Mouse (Mus musculus) stomach, embryonic 14.5 days (tissue): ENCODE results near the gene Ap2a2. TPM values are rescaled to one million over a fixed set of nuclear protein-coding genes. Genes with fewer than 3 reads are reported as not detected.
A peak's percentile ranks its signal among the peaks of the same experiment; 100 is the strongest.
"Not testable (repeated sequence)": the region's sequence is repeated elsewhere in the genome, so short reads cannot be mapped to it uniquely, and the experiment has no call there.

ENCODE experiments used
- ATAC-seq: fragments of 200-750 bp; cut with Nextera tagmentation; 2 replicates; pipeline ENCODE4 v1.8.0; 2017; ENCODE audit warnings: low read depth, moderate TSS enrichment; ENCODE audit not compliant: insufficient number of reproducible peaks, insufficient read depth, low FRiP score
- H3K27ac ChIP-seq: fragments of 300-500 bp; sonication (generic); 2 replicates; pipeline ENCODE4 v1.5.1; 2014; ENCODE audit warnings: mild to moderate bottlenecking, low read length, moderate library complexity, mixed read lengths
- H3K27me3 ChIP-seq: fragments of 300-500 bp; sonication (generic); 2 replicates; pipeline ENCODE4 v1.6.1; 2014; ENCODE audit warnings: low read length, control low read depth, mixed read lengths; ENCODE audit not compliant: control insufficient read depth, insufficient read depth
- H3K36me3 ChIP-seq: fragments of 300-500 bp; sonication (generic); 2 replicates; pipeline ENCODE4 v1.6.1; 2014; ENCODE audit warnings: mild to moderate bottlenecking, control low read depth, low read length, moderate library complexity, mixed read lengths; ENCODE audit not compliant: control insufficient read depth, insufficient read depth
- H3K4me1 ChIP-seq: fragments of 300-500 bp; sonication (generic); 2 replicates; pipeline ENCODE4 v1.6.1; 2014; ENCODE audit warnings: low read length, control low read depth, mixed read lengths; ENCODE audit not compliant: control insufficient read depth, insufficient read depth
- H3K4me2 ChIP-seq: fragments of 300-500 bp; sonication (generic); replicated peaks from 2 replicates; pipeline ENCODE4 v1.6.1; 2014; ENCODE audit warnings: low read depth, low read length, control low read depth
- H3K4me3 ChIP-seq: fragments of 300-500 bp; sonication (generic); 2 replicates; pipeline ENCODE4 v1.5.1; 2014; ENCODE audit warnings: low read depth, low read length, control low read depth
- H3K9ac ChIP-seq: fragments of 300-500 bp; sonication (generic); replicated peaks from 2 replicates; pipeline ENCODE4 v1.6.1; 2014; ENCODE audit warnings: low read depth, mild to moderate bottlenecking, control low read depth, low read length, moderate library complexity, mixed read lengths
- H3K9me3 ChIP-seq: fragments of 300-500 bp; sonication (generic); 2 replicates; pipeline ENCODE4 v1.6.1; 2016; ENCODE audit warnings: low read depth, low read length, control low read depth; ENCODE audit not compliant: control insufficient read depth
- WGBS: fragments of 180-500 bp; shearing (Covaris S2); extraction: QIAGEN DNeasy Blood & Tissue Kit; methylation state at CpG from one replicate; pipeline ENCODE4 v1.1.7; 2014; 5-methylcytosine and 5-hydroxymethylcytosine counted together
- polyA plus RNA-seq: library from polyadenylated mRNA; unstranded; fragments of >200 nt; fragmentation: Nextera tagmentation; extraction: Ambion mirVana; gene quantifications from 2 replicates; pipeline ENCODE4 v1.2.1, GENCODE M21; 2014

Gene Ap2a2
- polyA plus RNA-seq, 1 experiment from 2014 or later, result 71.8 TPM

- H3K4me3 ChIP-seq, result no peak overlapping the region
- H3K9me3 ChIP-seq, result no peaks in the 10 kb centered on the region
- no peaks in the 10 kb centered on the region for H3K27me3 ChIP-seq
- H3K27ac ChIP-seq, result no peak overlapping the region
- H3K9ac ChIP-seq, result no peak overlapping the region
- 91% methylated on average over 1 of the region's 1 CpGs for whole genome bisulfite sequencing
- H3K4me2 ChIP-seq, result no peak overlapping the region
- H3K36me3 ChIP-seq, result no peaks in the 10 kb centered on the region
- ATAC-seq, result no peak
- no peaks in the 10 kb centered on the region for H3K4me1 ChIP-seq
These were observed 16.5 kb downstream of the Ap2a2 start for GRCm38 (mm10) chr7:141578511-141578910.

GRCm38 (mm10) chr7:141578943-141579342, 17.0 kb downstream of the Ap2a2 start:
- 0 out of 2 replicates have a peak, but pooled peaks have one; percentile 28 for ATAC-seq
- Histone ChIP-seq H3K27ac (no peak overlapping the region), H3K27me3 (no peaks in the 10 kb centered on the region), H3K4me3 (no peak overlapping the region), H3K36me3 (no peaks in the 10 kb centered on the region), H3K4me2 (no peak overlapping the region), H3K9ac (no peak overlapping the region), H3K4me1 (no peaks in the 10 kb centered on the region), H3K9me3 (no peaks in the 10 kb centered on the region)
- 95% methylated on average over 2 of the region's 2 CpGs for WGBS

- ATAC-seq, result no peak
- no peak overlapping the region for H3K4me2 ChIP-seq
- no peaks in the 10 kb centered on the region for H3K27me3 ChIP-seq
- H3K9me3 ChIP-seq, result no peaks in the 10 kb centered on the region
- no peaks in the 10 kb centered on the region for H3K36me3 ChIP-seq
- H3K4me3 ChIP-seq, result no peak overlapping the region
- no peak overlapping the region for H3K27ac ChIP-seq
- WGBS, result 64% methylated on average over 7 of the region's 7 CpGs
- no peaks in the 10 kb centered on the region for H3K4me1 ChIP-seq
- no peak overlapping the region for H3K9ac ChIP-seq
These were observed 19.4 kb downstream of the Ap2a2 start for GRCm38 (mm10) chr7:141581323-141581722.

DNA sequence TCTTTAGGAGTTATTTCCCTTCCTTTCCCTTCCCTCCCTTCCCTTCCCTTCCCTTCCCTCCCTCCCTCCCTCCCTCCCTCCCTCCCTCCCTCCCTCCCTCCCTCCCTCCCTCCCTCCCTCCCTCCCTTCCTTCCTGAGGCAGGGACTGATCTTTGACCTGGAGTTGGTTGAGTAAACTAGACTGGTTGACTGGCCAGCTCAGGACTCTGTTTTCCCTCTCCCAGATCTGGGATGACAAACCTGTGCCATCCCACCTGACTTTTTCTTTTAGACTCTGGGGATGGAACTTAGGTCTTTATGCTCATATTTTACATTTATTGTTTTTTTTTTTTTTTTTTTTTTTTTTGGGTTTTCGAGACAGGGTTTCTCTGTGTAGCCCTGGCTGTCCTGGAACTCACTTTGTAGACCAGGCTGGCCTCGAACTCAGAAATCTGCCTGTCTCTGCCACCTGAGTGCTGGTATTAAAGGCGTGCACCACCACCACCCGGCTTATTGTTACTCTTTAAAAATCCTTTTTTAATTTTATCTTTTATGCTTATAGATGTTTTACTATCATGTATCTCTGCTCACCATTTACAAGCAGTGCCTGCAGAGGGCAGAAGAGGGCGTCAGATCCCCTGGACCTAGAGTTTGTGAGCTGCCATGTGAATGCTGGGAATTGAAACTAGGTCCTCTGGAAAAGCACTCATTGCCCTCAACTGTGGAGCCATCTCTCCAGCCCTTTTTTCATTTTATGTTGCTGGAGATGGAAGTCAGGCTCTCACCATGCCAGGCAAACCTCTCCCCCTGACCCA, 22.3 kb downstream of the Ap2a2 start:
- Histone ChIP-seq H3K4me1 (no peaks in the 10 kb centered on the region), H3K4me2 (no peak overlapping the region), H3K4me3 (no peak overlapping the region), H3K9ac (no peak overlapping the region), H3K27ac (no peak overlapping the region), H3K9me3 (no peaks in the 10 kb centered on the region), H3K36me3 (0 out of 2 replicates have a peak, but pooled peaks cover 3% of the 10 kb centered on the region), H3K27me3 (no peaks in the 10 kb centered on the region)
- no peak for ATAC-seq
- 89% methylated on average over 4 of the region's 5 CpGs for WGBS

DNA sequence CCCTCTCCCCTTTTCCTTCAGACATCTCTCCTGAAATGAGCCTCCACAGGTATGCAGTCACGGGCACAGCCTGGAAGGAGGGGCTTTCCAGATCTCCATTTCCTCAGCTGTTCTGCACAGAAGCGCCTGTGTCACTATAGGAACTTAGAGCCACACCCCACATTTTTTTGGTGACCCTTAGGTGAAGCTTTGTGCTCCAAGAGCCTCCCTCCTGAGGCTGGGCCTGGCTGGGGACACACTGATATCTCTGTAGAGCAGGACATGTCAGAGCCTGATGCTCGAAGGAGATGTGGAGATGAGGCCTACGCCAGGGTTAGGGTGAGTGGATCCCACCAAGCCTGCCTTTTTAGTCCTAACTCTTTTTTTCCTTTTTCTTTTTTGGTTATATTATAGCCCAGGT, 23.3 kb downstream of the Ap2a2 start:
- ATAC-seq, result peak; percentile 68; the same call in 1 of the 2 replicates
- Histone ChIP-seq H3K36me3 (peaks cover 9% of the 10 kb centered on the region), H3K4me3 (no peak overlapping the region), H3K9ac (no peak overlapping the region), H3K4me2 (no peak overlapping the region), H3K9me3 (no peaks in the 10 kb centered on the region), H3K27me3 (no peaks in the 10 kb centered on the region), H3K27ac (no peak overlapping the region), H3K4me1 (no peaks in the 10 kb centered on the region)
- 60% methylated on average over 4 of the region's 4 CpGs for WGBS

- WGBS, result 81% methylated on average over 1 of the region's 1 CpGs
These were observed 23.9 kb downstream of the Ap2a2 start for GRCm38 (mm10) chr7:141585881-141586280.

DNA sequence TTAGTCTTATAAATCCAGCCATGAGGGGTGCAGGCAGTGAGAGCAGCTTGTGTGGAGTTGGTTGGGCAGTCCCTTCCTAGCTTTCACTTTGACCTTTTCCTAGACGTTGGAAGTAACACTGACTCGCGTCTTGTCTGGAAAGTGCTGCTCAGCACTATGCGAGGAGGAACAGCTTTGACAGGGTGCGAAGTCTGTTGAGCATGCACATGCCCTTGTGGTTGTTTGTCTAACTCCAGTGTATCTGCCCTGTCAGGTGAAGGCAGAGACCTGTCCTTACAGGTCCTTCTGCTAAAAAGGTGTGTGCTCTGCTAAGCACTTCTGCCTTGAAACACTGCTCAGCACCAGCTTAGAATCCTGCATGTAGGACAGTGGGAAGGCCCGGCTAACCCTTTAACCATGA, 26.9 kb downstream of the Ap2a2 start:
- no peak overlapping the region for H3K9ac ChIP-seq
- H3K27me3 ChIP-seq, result no peaks in the 10 kb centered on the region
- no peak overlapping the region for H3K4me2 ChIP-seq
- no peak overlapping the region for H3K27ac ChIP-seq
- no peaks in the 10 kb centered on the region for H3K9me3 ChIP-seq
- 77% methylated on average over 6 of the region's 6 CpGs for WGBS
- peaks cover 21% of the 10 kb centered on the region for H3K36me3 ChIP-seq
- ATAC-seq, result no peak
- no peak overlapping the region for H3K4me3 ChIP-seq
- no peaks in the 10 kb centered on the region for H3K4me1 ChIP-seq

More at GRCm38 (mm10) chr7:141585881-141586280, 23.9 kb downstream of the Ap2a2 start:
- Histone ChIP-seq H3K4me1 (no peaks in the 10 kb centered on the region), H3K27ac (peak overlapping the region; percentile 33; the same call in 1 of the 2 replicates), H3K4me2 (no peak overlapping the region), H3K9ac (no peak overlapping the region), H3K27me3 (no peaks in the 10 kb centered on the region), H3K9me3 (no peaks in the 10 kb centered on the region), H3K4me3 (no peak overlapping the region), H3K36me3 (peaks cover 15% of the 10 kb centered on the region)
- no peak for ATAC-seq

DNA sequence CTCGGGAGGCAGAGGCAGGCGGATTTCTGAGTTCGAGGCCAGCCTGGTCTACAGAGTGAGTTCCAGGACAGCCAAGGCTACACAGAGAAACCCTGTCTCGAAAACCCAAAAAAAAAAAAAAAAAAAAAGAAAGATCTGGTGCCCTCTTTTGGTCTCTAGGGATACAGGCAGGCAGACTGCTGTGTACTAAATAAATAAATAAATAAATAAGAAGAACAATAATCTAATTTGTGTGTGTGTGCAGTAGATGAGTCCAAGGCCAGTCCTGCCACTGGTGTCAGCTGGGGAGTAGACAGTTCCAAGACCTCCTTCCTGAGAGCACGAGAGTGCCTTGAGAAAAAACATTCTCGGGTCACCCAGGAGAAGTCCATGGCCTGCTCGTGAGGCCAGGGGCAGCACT, 28.3 kb downstream of the Ap2a2 start:
- H3K4me1 ChIP-seq, ATAC-seq, H3K9ac ChIP-seq, H3K4me3 ChIP-seq, H3K9me3 ChIP-seq, H3K27ac ChIP-seq, H3K27me3 ChIP-seq, H3K4me2 ChIP-seq: not testable (repeated sequence)
- peaks cover 21% of the 10 kb centered on the region for H3K36me3 ChIP-seq
- WGBS, result 90% methylated on average over 6 of the region's 7 CpGs

- 92% methylated on average over 8 of the region's 8 CpGs for WGBS
- H3K27me3 ChIP-seq, result no peaks in the 10 kb centered on the region
- H3K9ac ChIP-seq, result no peak overlapping the region
- H3K4me2 ChIP-seq, result no peak overlapping the region
- H3K27ac ChIP-seq, result no peak overlapping the region
- no peaks in the 10 kb centered on the region for H3K4me1 ChIP-seq
- no peak for ATAC-seq
- H3K9me3 ChIP-seq, result no peaks in the 10 kb centered on the region
- peaks cover 21% of the 10 kb centered on the region for H3K36me3 ChIP-seq
- H3K4me3 ChIP-seq, result no peak overlapping the region
These were observed 29.0 kb downstream of the Ap2a2 start for GRCm38 (mm10) chr7:141590959-141591358.
